Mouse (Mus musculus) ovary, postnatal 36 days (tissue): ENCODE measurements around the gene Ndufb8.

Experiments used
- DNase-seq: peaks from one replicate; pipeline ENCODE4 v3.0.0; 2022; ENCODE audit warnings: low spot score, mixed read lengths

Gene Ndufb8

GRCm38 (mm10) chr19:44554861-44555590 is at the start of gene Ndufb8:
TSS of gene Ndufb8 (minus strand) at chr19:44555440.
- DNase-seq: peak; percentile 94

GRCm38 (mm10) chr19:44594180-44594579 is 38.9 kb upstream of the Ndufb8 start:
- no peak for DNase-seq

GRCm38 (mm10) chr19:44591638-44592037 is 36.4 kb upstream of the Ndufb8 start:
- DNase-seq: no peak

GRCm38 (mm10) chr19:44590992-44591391 is 35.8 kb upstream of the Ndufb8 start:
- no peak for DNase-seq

- DNase-seq: no peak
Measured at GRCm38 (mm10) chr19:44589591-44590223, 34.5 kb upstream of the Ndufb8 start.

GRCm38 (mm10) chr19:44588036-44588435 is 32.8 kb upstream of the Ndufb8 start:
- DNase-seq: no peak

- DNase-seq: peak; percentile 90
Measured at GRCm38 (mm10) chr19:44582638-44583309, 27.5 kb upstream of the Ndufb8 start.

- DNase-seq: no peak
Measured at GRCm38 (mm10) chr19:44582103-44582502, 26.9 kb upstream of the Ndufb8 start.

- DNase-seq: no peak
Measured at GRCm38 (mm10) chr19:44578038-44578437, 22.8 kb upstream of the Ndufb8 start.

GRCm38 (mm10) chr19:44576275-44576674 is 21.0 kb upstream of the Ndufb8 start:
- no peak for DNase-seq

GRCm38 (mm10) chr19:44567763-44568162 is 12.5 kb upstream of the Ndufb8 start:
- DNase-seq: no peak

GRCm38 (mm10) chr19:44564006-44564405 is 8.8 kb upstream of the Ndufb8 start:
- no peak for DNase-seq

- peak; percentile 90 for DNase-seq
Measured at GRCm38 (mm10) chr19:44562652-44563206, 7.5 kb upstream of the Ndufb8 start, which contains the start of gene Hif1an. TSS of gene Hif1an (plus strand) at chr19:44562850.

GRCm38 (mm10) chr19:44554490-44554860 is 765 bp downstream of the Ndufb8 start:
- DNase-seq: no peak

GRCm38 (mm10) chr19:44553286-44553685 is 2.0 kb downstream of the Ndufb8 start:
- DNase-seq: no peak

GRCm38 (mm10) chr19:44552731-44553130 is 2.5 kb downstream of the Ndufb8 start, which contains the start of gene Gm20538:
TSS of gene Gm20538 (minus strand) at chr19:44552831.
- no peak for DNase-seq

GRCm38 (mm10) chr19:44545321-44546041 is 9.8 kb downstream of the Ndufb8 start, which contains the start of gene Sec31b:
TSS of gene Sec31b (minus strand) at chr19:44545864.
- DNase-seq: peak; percentile 58

- peak; percentile 66 for DNase-seq
Measured at GRCm38 (mm10) chr19:44544775-44545174, 10.5 kb downstream of the Ndufb8 start.

GRCm38 (mm10) chr19:44544372-44544771 is 10.9 kb downstream of the Ndufb8 start:
- DNase-seq: no peak

GRCm38 (mm10) chr19:44542694-44543178 is 12.5 kb downstream of the Ndufb8 start:
- DNase-seq: no peak

GRCm38 (mm10) chr19:44537416-44537815 is 17.8 kb downstream of the Ndufb8 start:
- DNase-seq: no peak

- no peak for DNase-seq
Measured at GRCm38 (mm10) chr19:44535376-44535775, 19.9 kb downstream of the Ndufb8 start.
